Mouse (Mus musculus) kidney, adult 2 months (tissue): ENCODE data around the gene Pgm1. TPM values are rescaled to one million over a fixed set of nuclear protein-coding genes. Genes with fewer than 3 reads are reported as not detected.

Experiments
- DNase-seq: peaks from one replicate; pipeline ENCODE4 v3.0.0; 2021
- H3K27ac ChIP-seq: fragments of 200-500 bp; 2 replicates; pipeline ENCODE4 v1.5.1; 2012; ENCODE audit warnings: low read depth, low read length, control low read depth, inconsistent platforms; ENCODE audit not compliant: insufficient read depth
- H3K27me3 ChIP-seq: fragments of 200-500 bp; replicated peaks from 2 replicates; pipeline ENCODE4 v1.6.1; 2012; ENCODE audit warnings: mild to moderate bottlenecking, moderate library complexity, low read length, inconsistent platforms; ENCODE audit not compliant: control insufficient read depth, insufficient read depth
- H3K36me3 ChIP-seq: fragments of 200-500 bp; 2 replicates; pipeline ENCODE4 v1.6.1; 2012; ENCODE audit warnings: mild to moderate bottlenecking, moderate library complexity, low read length, inconsistent platforms; ENCODE audit not compliant: control insufficient read depth, insufficient read depth
- H3K4me1 ChIP-seq: fragments of 200-500 bp; 2 replicates; pipeline ENCODE4 v1.6.1; 2011; ENCODE audit warnings: low read length; ENCODE audit not compliant: control insufficient read depth, insufficient read depth
- H3K4me3 ChIP-seq: fragments of 200-500 bp; 2 replicates; pipeline ENCODE4 v1.5.1; 2011; ENCODE audit warnings: mild to moderate bottlenecking, low read depth, low read length, control low read depth; ENCODE audit not compliant: insufficient read depth
- CTCF ChIP-seq: fragments of 200-500 bp; conservative IDR thresholded peaks from 2 replicates; pipeline ENCODE4 v1.5.1; 2011; ENCODE audit warnings: low read depth, mild to moderate bottlenecking, control low read depth, low read length, moderate library complexity, mixed read lengths; ENCODE audit not compliant: insufficient read depth, insufficient read length
- POLR2A ChIP-seq: fragments of 200-500 bp; IDR thresholded peaks from one replicate; pipeline ENCODE4 v1.6.1; 2011; ENCODE audit warnings: low read depth, low read length, control low read depth
- WGBS: fragments of 180-500 bp; shearing (Covaris S2); methylation state at CpG from one replicate; pipeline ENCODE4 v1.1.7; 2018; 5-methylcytosine and 5-hydroxymethylcytosine counted together
- polyA plus RNA-seq: library from polyadenylated mRNA; depleted of rRNA; stranded (reverse); fragments of >200 nt; gene quantifications from 2 replicates; pipeline ENCODE4 v1.2.3, GENCODE M21; 2012; rRNA removed

The Pgm1 gene
- polyA plus RNA-seq, 1 experiment: 84.2 TPM

DNA sequence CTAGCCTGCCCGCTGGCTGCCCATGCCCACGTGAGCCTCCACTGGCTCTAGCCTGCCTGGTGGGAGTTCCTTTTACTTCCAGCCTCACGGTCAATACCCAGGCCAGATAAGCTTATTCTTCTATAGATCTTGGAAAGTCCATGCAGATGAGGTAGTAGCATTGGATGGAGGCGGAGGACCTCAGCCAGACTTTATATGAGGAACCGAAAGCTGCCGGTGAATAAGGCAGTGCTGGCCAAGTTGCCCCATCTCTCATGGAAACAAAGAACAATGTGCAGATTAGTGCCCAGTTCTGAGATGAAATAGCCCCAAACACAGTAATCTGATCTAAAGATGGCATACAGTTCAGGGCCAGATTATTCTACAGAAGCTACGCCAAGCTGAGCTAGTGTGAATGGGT is 103.4 kb downstream of the Pgm1 start:
- 98% methylated on average over 7 of the region's 7 CpGs for WGBS
- no peak overlapping the region for H3K27ac ChIP-seq
- H3K4me3 ChIP-seq: no peak overlapping the region
- DNase-seq: no peak
- no peaks in the 10 kb centered on the region for H3K4me1 ChIP-seq
- no peaks in the 10 kb centered on the region for H3K27me3 ChIP-seq
- no peak for TF ChIP-seq POLR2A
- no peak for TF ChIP-seq CTCF
- H3K36me3 ChIP-seq: no peaks in the 10 kb centered on the region

DNA sequence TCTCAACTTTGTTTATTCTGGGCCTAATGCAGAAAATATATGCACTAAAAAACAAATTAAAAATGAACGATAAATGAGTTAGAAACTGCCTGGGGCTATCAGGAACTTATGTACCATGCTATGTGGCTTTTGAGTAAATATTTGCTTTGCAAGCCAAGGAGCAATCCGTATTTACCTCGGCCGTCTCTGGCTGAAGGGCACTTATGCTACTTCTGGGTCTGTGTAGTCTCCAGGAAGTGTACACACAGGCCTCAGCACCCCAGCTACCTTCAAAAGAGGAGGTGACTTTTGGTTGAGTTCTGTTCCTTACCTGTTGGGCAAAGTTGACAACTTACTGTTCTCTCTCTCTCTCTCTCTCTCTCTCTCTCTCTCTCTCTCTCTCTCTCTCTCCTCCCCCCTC is 104.7 kb downstream of the Pgm1 start:
- Histone ChIP-seq H3K4me1 (no peaks in the 10 kb centered on the region), H3K4me3 (no peak overlapping the region), H3K27me3 (no peaks in the 10 kb centered on the region), H3K36me3 (no peaks in the 10 kb centered on the region), H3K27ac (no peak overlapping the region)
- TF ChIP-seq POLR2A (no peak), CTCF (no peak)
- no peak for DNase-seq
- 72% methylated on average over 4 of the region's 4 CpGs for WGBS

DNA sequence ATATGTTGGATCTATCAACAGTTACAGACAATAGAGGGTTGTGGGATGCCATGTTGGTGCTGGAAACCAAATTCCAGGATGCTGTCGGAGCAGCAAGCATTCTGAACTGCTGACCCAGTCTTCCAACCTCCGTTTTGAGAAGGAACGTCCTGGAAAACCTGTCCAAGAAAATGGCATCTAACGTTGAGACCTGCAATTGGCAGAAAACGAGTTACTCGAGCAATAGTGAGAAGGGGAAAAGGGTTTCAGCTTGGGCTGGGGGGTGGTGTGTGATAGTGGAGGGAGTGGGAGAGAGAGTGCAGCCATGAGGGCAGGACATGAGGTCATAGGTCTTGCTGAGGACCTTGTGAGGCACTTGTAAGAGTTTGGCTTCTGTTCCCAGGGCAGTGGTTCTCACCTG is 105.8 kb downstream of the Pgm1 start:
- no peak for DNase-seq
- 82% methylated on average over 6 of the region's 6 CpGs for WGBS
- no peak for TF ChIP-seq CTCF
- TF ChIP-seq POLR2A: no peak
- Histone ChIP-seq H3K27me3 (no peaks in the 10 kb centered on the region), H3K36me3 (no peaks in the 10 kb centered on the region), H3K4me3 (no peak overlapping the region), H3K4me1 (no peaks in the 10 kb centered on the region), H3K27ac (no peak overlapping the region)

DNA sequence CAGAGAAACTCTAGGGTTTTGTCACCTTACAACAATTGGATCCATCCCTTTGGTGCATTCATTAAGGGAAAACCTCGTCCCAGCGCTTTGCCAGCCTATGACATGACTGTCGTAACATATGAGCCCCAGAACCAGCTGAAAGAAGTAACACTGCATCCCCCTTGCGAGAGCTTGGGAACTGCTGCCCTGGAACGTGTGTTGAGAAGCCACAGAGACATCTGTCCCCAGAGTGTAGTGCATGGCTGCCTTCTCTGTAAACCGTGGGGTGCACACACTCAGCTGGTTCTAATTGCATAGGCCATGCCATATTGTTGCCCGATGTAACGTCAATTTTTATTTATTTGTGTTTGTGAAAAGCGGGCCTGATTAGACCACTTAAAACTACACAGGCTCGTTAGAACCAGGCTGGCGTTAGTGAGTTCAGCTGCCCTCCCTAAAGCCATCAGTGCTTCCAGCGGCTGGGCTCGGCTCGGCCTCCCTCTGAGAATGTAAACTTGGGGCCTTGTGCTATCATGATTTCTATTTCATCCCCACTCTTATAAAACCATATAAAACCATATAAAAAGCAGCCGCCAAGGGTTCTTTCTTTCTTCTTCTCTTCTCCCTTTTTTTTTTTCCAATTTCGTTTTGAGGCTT is 106.8 kb downstream of the Pgm1 start:
- no peaks in the 10 kb centered on the region for H3K36me3 ChIP-seq
- H3K27ac ChIP-seq: no peak overlapping the region
- 82% methylated on average over 16 of the region's 16 CpGs for WGBS
- no peaks in the 10 kb centered on the region for H3K27me3 ChIP-seq
- no peaks in the 10 kb centered on the region for H3K4me1 ChIP-seq
- H3K4me3 ChIP-seq: no peak overlapping the region
- no peak for DNase-seq
- TF ChIP-seq CTCF: no peak
- TF ChIP-seq POLR2A: no peak

Other genes with a start within 250 kb of the Pgm1 start
- gene Alg6, start 213.8 kb upstream of the Pgm1 start, polyA plus RNA-seq: 4.2 and 5.0 TPM in 2 replicates
- gene Efcab7, start 100.2 kb upstream of the Pgm1 start, polyA plus RNA-seq: 1.7 and 1.8 TPM in 2 replicates
- 0.86 and 1.3 TPM in 2 replicates for gene Itgb3bp, start 399 bp downstream of the Pgm1 start, polyA plus RNA-seq
- gene Ror1, start 166.4 kb downstream of the Pgm1 start, polyA plus RNA-seq: 2.2 and 2.8 TPM in 2 replicates